19 mouse cellular contexts compared by ENCODE assay signal in genomic region chr1:36173461-36173860, GRCm38 (mm10).
DNase-seq lines count a peak whose midpoint lies in the region; ATAC-seq lines count a peak whose summit lies in the region.
"Had no signal": no experiment of that assay in that cellular context is flagged by ENCODE, and none has a peak within 500 bp of the region (broad histone marks: within the 10 kb centered on the region; RNA-seq: fewer than 3 reads in every experiment).

No protein-coding gene starts in this region.

- H3K27me3 ChIP-seq in heart, embryonic 12.5 days (replicated peaks): no peaks in the 10 kb centered on the region
- H3K27me3 ChIP-seq: embryonic facial prominence, embryonic 13.5 days; forebrain, embryonic 15.5 days; hindbrain, embryonic 15.5 days; intestine, embryonic 15.5 days; midbrain, embryonic 13.5 days; neural tube, embryonic 12.5 days had no signal

- peak; percentile 32 to 35 for DNase-seq in heart, postnatal 10 days
- peak; percentile 16 for DNase-seq in left cerebral cortex, postnatal 4 days
- no peak for DNase-seq in left cerebral cortex, postnatal 10 days (ENCODE audit: extremely low spot score in 1 of 2, low spot score in 2 of 2)
- peak; percentile 30 for DNase-seq in brain, adult 2 months (ENCODE audit: low read depth, low spot score)
- DNase-seq in thymus, postnatal 36 days: no peak
- DNase-seq in right cerebral cortex, postnatal 36 days (ENCODE audit: low spot score in 2 of 2): no peak
- DNase-seq: adrenal gland, postnatal 36 days; cerebellum, adult 8-10 months; liver had no signal

- H3K9me3 ChIP-seq in heart, embryonic 12.5 days (replicated peaks): no peaks in the 10 kb centered on the region
- H3K9me3 ChIP-seq: embryonic facial prominence, embryonic 13.5 days; forebrain, embryonic 15.5 days; hindbrain, embryonic 15.5 days; intestine, embryonic 15.5 days; midbrain, embryonic 13.5 days; neural tube, embryonic 12.5 days had no signal

- peaks cover 72% of the 10 kb centered on the region for H3K36me3 ChIP-seq in heart, embryonic 12.5 days

- H3K9ac ChIP-seq in heart, embryonic 12.5 days: no peak overlapping the region
- H3K9ac ChIP-seq: embryonic facial prominence, embryonic 13.5 days; forebrain, embryonic 15.5 days; hindbrain, embryonic 15.5 days; intestine, embryonic 15.5 days; midbrain, embryonic 13.5 days; neural tube, embryonic 12.5 days had no signal

- no peak overlapping the region for H3K4me2 ChIP-seq in heart, embryonic 12.5 days
- H3K4me2 ChIP-seq: embryonic facial prominence, embryonic 13.5 days; forebrain, embryonic 15.5 days; hindbrain, embryonic 15.5 days; intestine, embryonic 15.5 days; midbrain, embryonic 13.5 days; neural tube, embryonic 12.5 days had no signal

- no peak for ATAC-seq in heart, embryonic 12.5 days (ENCODE audit: insufficient number of reproducible peaks, low FRiP score)
- ATAC-seq: CD4-positive, CD25-positive, alpha-beta regulatory T cell, adult 4 months; forebrain, embryonic 15.5 days; intestine, embryonic 15.5 days; lung, postnatal 0 days; midbrain, embryonic 13.5 days had no signal

- H3K27ac ChIP-seq in heart, embryonic 12.5 days (ENCODE audit: poor library complexity, severe bottlenecking): no peak overlapping the region
- H3K27ac ChIP-seq: embryonic facial prominence, embryonic 13.5 days; forebrain, embryonic 15.5 days; hindbrain, embryonic 15.5 days; intestine, embryonic 15.5 days; midbrain, embryonic 13.5 days; neural tube, embryonic 12.5 days; stomach, postnatal 0 days had no signal

- WGBS in heart, embryonic 12.5 days: 76% methylated on average over 8 of the region's 8 CpGs

- intact Hi-C loops in heart, postnatal 10 days (cut with DNase I): no loop called here
- intact Hi-C loops in left cerebral cortex, postnatal 4 days (cut with DNase I): no loop called here
- intact Hi-C loops in left cerebral cortex, postnatal 10 days (cut with DNase I): loop anchor here (10.0 kb wide), 1 partner anchor 171 kb away; no protein-coding TSS in a partner anchor

- no peak overlapping the region for H3K4me3 ChIP-seq in heart, embryonic 12.5 days
- H3K4me3 ChIP-seq: embryonic facial prominence, embryonic 13.5 days; forebrain, embryonic 15.5 days; hindbrain, embryonic 15.5 days; intestine, embryonic 15.5 days; midbrain, embryonic 13.5 days; neural tube, embryonic 12.5 days had no signal

- no peaks in the 10 kb centered on the region for H3K4me1 ChIP-seq in heart, embryonic 12.5 days (replicated peaks)
- H3K4me1 ChIP-seq: embryonic facial prominence, embryonic 13.5 days; forebrain, embryonic 15.5 days; hindbrain, embryonic 15.5 days; intestine, embryonic 15.5 days; midbrain, embryonic 13.5 days; neural tube, embryonic 12.5 days had no signal

Comparison
In these comparisons a context has a peak if more than half of its experiments do, and no peak if none do; other contexts are left out.
1. DNase-seq: peak in heart, postnatal 10 days (2 of 2), left cerebral cortex, postnatal 4 days (single experiment) and brain, adult 2 months (single experiment); none in left cerebral cortex, postnatal 10 days (0 of 2), thymus, postnatal 36 days (0 of 2) and right cerebral cortex, postnatal 36 days (0 of 2).